8 mouse cellular contexts compared by ENCODE assay signal in the genomic region with DNA sequence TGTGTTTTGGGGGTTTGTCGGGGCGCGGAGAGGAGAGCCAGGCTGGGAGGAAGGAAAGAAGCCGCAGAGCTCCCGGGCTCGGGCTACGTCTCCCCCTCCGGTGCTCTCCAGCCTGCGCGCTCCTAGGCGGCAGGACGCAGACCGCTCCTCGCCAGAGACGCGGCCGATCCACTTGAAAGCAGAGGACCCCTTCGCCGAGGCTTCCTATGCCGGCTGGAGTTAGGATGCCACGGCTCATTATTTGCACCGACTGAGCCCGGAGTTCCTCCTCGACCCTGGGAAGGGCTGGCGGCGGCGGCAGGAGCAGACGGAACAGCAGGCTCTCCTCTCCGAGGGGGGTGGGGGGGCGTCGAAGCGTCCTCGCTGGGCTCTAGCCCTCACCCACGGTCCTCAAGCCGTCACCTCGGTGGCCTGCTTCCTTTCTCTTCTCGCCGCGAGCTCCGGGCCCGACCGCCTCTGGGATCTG. TPM values are rescaled to one million over a fixed set of nuclear protein-coding genes. Genes with fewer than 3 reads are reported as not detected.
DNase-seq lines count a peak whose midpoint lies in the region; ATAC-seq and TF ChIP-seq lines count a peak whose summit lies in the region.

No protein-coding gene starts in this region.

- H3K9me3 ChIP-seq in embryonic facial prominence, embryonic 13.5 days: no peaks in the 10 kb centered on the region
- no peaks in the 10 kb centered on the region for H3K9me3 ChIP-seq in hindbrain, embryonic 13.5 days

- DNase-seq in liver, adult 2 months (ENCODE audit: extremely low read depth, low read depth, low spot score): no peak
- no peak for DNase-seq in liver
- no peak for DNase-seq in layer of hippocampus, adult 11-12 months (ENCODE audit: low spot score)
- DNase-seq in cerebellum, postnatal 25 days: no peak

- TF ChIP-seq CTCF in liver, adult 2 months (IDR thresholded peaks at IDR 0.05; ENCODE audit: low read depth, low read length): no peak

- H3K27me3 ChIP-seq in liver, adult 2 months (ENCODE audit: control insufficient read depth, insufficient read depth, low read length): no peaks in the 10 kb centered on the region
- no peaks in the 10 kb centered on the region for H3K27me3 ChIP-seq in embryonic facial prominence, embryonic 13.5 days
- 0 out of 2 replicates have a peak, but pooled peaks cover 1% of the 10 kb centered on the region for H3K27me3 ChIP-seq in hindbrain, embryonic 13.5 days

- H3K27ac ChIP-seq in liver, adult 2 months (replicated peaks; ENCODE audit: insufficient read depth, low read depth, low read length): peak overlapping the region; percentile 65
- peak overlapping the region; percentile 96 for H3K27ac ChIP-seq in embryonic facial prominence, embryonic 13.5 days
- H3K27ac ChIP-seq in hindbrain, embryonic 13.5 days: peak overlapping the region; percentile 96

- peaks cover 16% of the 10 kb centered on the region; the same call in 1 of the 2 replicates for H3K79me2 ChIP-seq in liver, adult 2 months (ENCODE audit: control insufficient read depth, insufficient read depth, low read length)

- H3K4me2 ChIP-seq in embryonic facial prominence, embryonic 13.5 days: peak overlapping the region; percentile 94
- peak overlapping the region; percentile 96 for H3K4me2 ChIP-seq in hindbrain, embryonic 13.5 days

- no peaks in the 10 kb centered on the region for H3K36me3 ChIP-seq in liver, adult 2 months (ENCODE audit: control insufficient read depth, insufficient read depth, low read length)
- 0 out of 2 replicates have a peak, but pooled peaks cover 11% of the 10 kb centered on the region for H3K36me3 ChIP-seq in embryonic facial prominence, embryonic 13.5 days
- peaks cover 6% of the 10 kb centered on the region; the same call in 1 of the 2 replicates for H3K36me3 ChIP-seq in hindbrain, embryonic 13.5 days

- H3K4me3 ChIP-seq in liver, adult 2 months (ENCODE audit: insufficient read depth, low read depth, low read length): peak overlapping the region; percentile 61
- peak overlapping the region; percentile 76 for H3K4me3 ChIP-seq in embryonic facial prominence, embryonic 13.5 days
- peak overlapping the region; percentile 90 for H3K4me3 ChIP-seq in hindbrain, embryonic 13.5 days

- under 1% methylated on average over 42 of the region's 42 CpGs for WGBS in liver, adult 2 months
- WGBS in embryonic facial prominence, embryonic 13.5 days: under 1% methylated on average over 35 of the region's 42 CpGs
- WGBS in hindbrain, embryonic 13.5 days: 1% methylated on average over 41 of the region's 42 CpGs

- ATAC-seq in embryonic facial prominence, embryonic 13.5 days (ENCODE audit: insufficient number of reproducible peaks, insufficient read depth, low FRiP score, low TSS enrichment, low read depth): peak; percentile 8; the same call in 1 of the 2 replicates
- ATAC-seq in hindbrain, embryonic 13.5 days (ENCODE audit: low FRiP score): peak; percentile 30
- peak; percentile 5; the same call in 1 of the 2 replicates for ATAC-seq in megakaryocyte, adult 5-6 weeks (ENCODE audit: poor library complexity, severe bottlenecking)
- no peak for ATAC-seq in granulocyte monocyte progenitor cell, adult 5-6 weeks (replicated peaks; ENCODE audit: poor library complexity, severe bottlenecking)

- no peak for TF ChIP-seq POLR2A in liver, adult 2 months (IDR thresholded peaks at IDR 0.05; ENCODE audit: extremely low read depth, insufficient read depth, low read length)

- peak overlapping the region; percentile 79 for H3K9ac ChIP-seq in liver, adult 2 months (ENCODE audit: low read depth, low read length)
- peak overlapping the region; percentile 99 for H3K9ac ChIP-seq in embryonic facial prominence, embryonic 13.5 days
- H3K9ac ChIP-seq in hindbrain, embryonic 13.5 days: peak overlapping the region; percentile 99

- H3K4me1 ChIP-seq in liver, adult 2 months (ENCODE audit: control insufficient read depth, insufficient read depth, low read length): peaks cover 30% of the 10 kb centered on the region
- peaks cover 67% of the 10 kb centered on the region for H3K4me1 ChIP-seq in embryonic facial prominence, embryonic 13.5 days
- H3K4me1 ChIP-seq in hindbrain, embryonic 13.5 days (replicated peaks): peaks cover 73% of the 10 kb centered on the region

RNA-seq across cellular contexts. Expression of gene Tle3, which starts 0.4 kb away (rescaled TPM):
- total RNA-seq in liver, adult 2 months (2014; rRNA removed): 2.4 and 2.9 TPM in 2 replicates
- 9.7 and 14.8 TPM in 2 replicates for polyA plus RNA-seq in liver, adult 2 months (2012; rRNA removed)
- polyA plus RNA-seq in embryonic facial prominence, embryonic 13.5 days (2015; fragmentation: Nextera tagmentation; extraction: Ambion mirVana): 38.9 and 39.5 TPM in 2 replicates
- polyA plus RNA-seq in hindbrain, embryonic 13.5 days (2015; fragmentation: Nextera tagmentation; extraction: Ambion mirVana): 31.0 and 32.3 TPM in 2 replicates
- total RNA-seq in megakaryocyte, adult 5-6 weeks (2015): 113 and 146 TPM in 2 replicates
- total RNA-seq in megakaryocyte, adult 5-6 weeks (2017): 79.4 and 92.9 TPM in 2 replicates
- total RNA-seq in granulocyte monocyte progenitor cell, adult 5-6 weeks (2014; fragmentation: Nextera tagmentation): 83.8 and 91.4 TPM in 2 replicates
- total RNA-seq in granulocyte monocyte progenitor cell, adult 5-6 weeks (2017): 34.6 and 40.9 TPM in 2 replicates
